Mouse (Mus musculus) stomach, postnatal 0 days (tissue): Measurements from ENCODE around the gene Rcsd1.

Experiments
- CTCF ChIP-seq: IDR thresholded peaks from 2 replicates; pipeline ENCODE4 v1.5.1; 2016; ENCODE audit warnings: antibody characterized with exemption, low read depth, mild to moderate bottlenecking, moderate library complexity
- EP300 ChIP-seq: optimal IDR thresholded peaks from 2 replicates; pipeline ENCODE3; 2016; ENCODE audit warnings: antibody characterized with exemption

GRCm38 (mm10) chr1:165612714-165613113, 96.8 kb downstream of the Rcsd1 start:
- TF ChIP-seq CTCF (no peak), EP300 (no peak)
